Mouse (Mus musculus): ENCODE measurements around the gene Tbc1d22a. TPM values are rescaled to one million over a fixed set of nuclear protein-coding genes. Genes with fewer than 3 reads are reported as not detected.

The Tbc1d22a gene
- total RNA-seq, 1 experiment from 2014 or later = 15.7 TPM

DNA sequence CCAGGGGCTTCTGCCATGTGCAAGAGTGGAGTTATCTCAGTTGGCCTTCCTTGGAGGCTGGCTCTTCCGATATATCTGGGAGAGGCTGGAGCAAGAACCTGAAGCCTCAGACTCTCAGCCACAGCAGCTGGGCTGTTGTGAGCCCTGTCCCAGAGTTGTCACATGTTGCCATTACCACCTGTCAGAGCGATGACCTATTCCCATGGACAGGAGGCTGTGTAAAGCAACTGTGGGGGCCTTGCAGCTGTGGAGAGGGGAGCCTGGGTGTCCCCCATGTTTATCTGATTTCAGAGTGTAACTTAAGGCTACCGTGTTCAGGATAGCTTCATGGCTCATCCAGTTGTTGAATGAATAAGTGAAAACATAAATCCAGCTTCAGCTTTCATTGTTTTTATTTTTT lies 50.1 kb downstream of the Tbc1d22a start:
- no peak for ATAC-seq (replicated peaks; ENCODE audit: low read depth, poor library complexity, severe bottlenecking)

DNA sequence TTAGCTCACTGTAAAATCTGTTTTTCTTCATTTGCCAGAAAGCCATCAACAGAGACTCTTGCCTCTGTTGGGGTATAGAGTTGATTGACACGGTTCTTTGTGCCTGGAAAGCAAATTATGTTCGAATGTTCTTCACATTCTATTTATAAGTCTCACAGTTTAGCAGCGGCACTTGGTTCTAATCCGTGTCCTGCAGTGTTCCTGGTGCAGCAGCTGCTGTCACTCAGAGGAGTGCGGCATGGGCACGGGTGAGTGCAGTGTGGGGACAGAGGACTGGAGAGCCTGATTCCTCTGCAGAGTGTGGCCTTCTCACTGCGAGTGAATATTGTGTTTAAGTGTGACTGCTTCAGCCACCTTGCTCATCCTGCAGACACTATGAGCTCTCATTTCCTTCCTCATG lies 50.5 kb downstream of the Tbc1d22a start:
- ATAC-seq (replicated peaks; ENCODE audit: low read depth, poor library complexity, severe bottlenecking) = no peak

DNA sequence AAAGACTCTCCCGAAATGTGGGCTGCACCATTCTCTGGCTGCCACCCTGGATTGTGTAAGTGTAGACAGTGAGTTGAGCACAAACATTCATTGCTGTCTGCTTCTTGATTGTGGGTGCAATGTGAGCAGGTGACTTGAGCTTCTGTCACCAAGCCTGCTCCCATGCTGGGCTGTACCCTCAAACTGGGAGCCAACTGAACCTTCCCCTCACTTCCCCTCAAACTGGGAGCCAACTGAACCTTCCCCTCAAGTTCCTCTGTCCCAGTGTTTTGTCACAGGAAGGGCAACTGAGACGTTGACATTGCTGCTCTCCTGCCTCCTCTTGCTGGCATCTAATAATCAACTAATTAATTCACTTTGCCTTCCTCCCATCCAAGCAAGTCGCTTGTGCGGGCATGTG lies 52.7 kb downstream of the Tbc1d22a start:
- no peak for ATAC-seq (replicated peaks; ENCODE audit: low read depth, poor library complexity, severe bottlenecking)

DNA sequence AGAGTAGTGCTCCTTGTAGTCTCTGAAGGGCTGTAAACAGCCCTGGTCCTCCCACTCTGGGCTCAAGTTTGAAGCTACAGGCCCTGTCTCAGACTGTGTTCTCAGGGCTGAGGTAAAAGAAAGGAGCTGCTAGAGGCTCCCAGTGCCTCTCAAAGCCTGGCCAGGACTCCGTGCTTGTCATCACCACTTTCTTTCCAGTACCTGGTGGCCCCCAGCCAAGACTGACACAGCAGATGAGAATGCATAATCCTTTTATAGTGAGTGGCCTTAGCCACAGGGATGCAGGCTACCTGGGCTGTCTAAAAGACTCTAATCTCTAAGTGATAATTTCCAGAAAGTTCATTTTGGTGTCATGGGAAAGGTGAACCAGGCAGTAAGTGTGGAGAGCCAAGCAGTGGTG lies 54.3 kb downstream of the Tbc1d22a start:
- ATAC-seq (replicated peaks; ENCODE audit: low read depth, poor library complexity, severe bottlenecking) = no peak

DNA sequence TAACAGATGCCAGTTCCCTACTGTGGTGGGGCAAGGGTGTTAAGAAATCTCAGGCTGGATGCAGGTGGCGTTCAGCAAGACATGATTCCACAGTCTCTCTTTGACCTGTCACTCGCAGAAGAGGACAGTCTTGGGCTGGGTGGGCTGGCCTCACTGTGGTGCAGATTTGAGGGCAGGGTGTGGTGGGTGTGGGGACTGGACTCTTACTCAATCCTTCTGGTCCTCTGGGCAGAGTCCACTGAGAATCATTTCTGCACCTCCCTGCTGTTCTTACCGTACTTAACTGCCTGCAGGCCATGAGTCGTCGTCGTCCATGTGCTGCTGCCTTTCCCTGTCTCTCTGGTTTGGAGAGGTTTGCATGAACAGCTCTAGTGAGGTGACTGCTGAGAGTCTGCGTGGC lies 61.5 kb downstream of the Tbc1d22a start:
- no peak for ATAC-seq (replicated peaks; ENCODE audit: low read depth, poor library complexity, severe bottlenecking)

DNA sequence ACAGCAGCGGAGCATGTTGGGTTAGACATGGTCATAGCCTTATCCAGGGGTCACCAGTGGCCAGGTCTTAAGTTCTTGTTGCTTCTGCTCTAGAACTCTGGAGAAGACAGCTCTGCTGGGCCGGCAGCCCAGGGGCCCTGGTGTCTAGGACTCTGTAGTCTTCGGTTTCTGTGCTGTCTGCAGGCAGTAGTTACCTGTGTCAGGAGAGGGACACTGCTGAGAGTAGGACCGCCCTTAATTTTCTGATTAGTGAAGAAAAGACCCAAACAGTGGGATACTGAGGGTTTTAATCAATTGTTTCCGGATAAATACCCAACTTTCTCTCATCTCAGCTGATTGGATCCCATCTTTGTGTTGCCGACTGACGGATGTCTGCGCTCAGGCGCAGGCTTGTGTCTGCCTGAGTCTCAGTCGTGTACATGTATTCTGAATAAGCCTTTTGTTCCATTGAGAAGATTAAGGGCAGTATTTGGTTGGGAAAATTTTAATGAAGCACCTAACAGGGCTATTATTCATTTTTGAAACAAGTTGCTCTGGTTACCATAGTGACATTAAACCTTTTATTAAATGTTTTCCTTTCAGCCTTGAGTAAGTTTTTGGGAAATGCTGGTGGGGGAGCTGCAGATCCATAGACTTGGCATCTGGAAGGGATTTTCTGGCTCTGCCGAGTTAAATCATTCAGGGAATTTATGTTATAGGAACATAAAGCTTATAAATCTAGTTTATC lies 62.4 kb downstream of the Tbc1d22a start:
- ATAC-seq (replicated peaks; ENCODE audit: low read depth, poor library complexity, severe bottlenecking) = no peak

DNA sequence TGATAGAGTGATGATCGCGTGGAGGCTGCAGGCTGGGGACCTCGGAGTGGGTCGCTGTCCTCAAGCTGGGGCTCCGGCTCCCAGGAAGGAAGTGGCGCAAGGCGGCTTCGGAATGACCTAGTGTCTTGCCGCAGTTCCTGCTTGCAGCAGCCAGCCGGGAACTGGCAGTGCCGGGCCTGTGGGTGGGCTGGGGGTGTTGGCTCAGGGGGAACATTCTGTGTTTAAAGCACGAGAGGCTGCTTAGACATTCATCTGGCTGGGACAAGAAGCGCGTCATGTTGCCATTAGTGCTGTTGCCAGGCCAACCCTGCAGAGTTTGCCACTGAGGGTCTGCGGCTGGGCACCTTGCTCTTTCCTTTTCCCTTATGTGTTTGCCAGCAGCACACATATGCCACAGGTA lies 63.2 kb downstream of the Tbc1d22a start:
- ATAC-seq (replicated peaks; ENCODE audit: low read depth, poor library complexity, severe bottlenecking) = no peak

DNA sequence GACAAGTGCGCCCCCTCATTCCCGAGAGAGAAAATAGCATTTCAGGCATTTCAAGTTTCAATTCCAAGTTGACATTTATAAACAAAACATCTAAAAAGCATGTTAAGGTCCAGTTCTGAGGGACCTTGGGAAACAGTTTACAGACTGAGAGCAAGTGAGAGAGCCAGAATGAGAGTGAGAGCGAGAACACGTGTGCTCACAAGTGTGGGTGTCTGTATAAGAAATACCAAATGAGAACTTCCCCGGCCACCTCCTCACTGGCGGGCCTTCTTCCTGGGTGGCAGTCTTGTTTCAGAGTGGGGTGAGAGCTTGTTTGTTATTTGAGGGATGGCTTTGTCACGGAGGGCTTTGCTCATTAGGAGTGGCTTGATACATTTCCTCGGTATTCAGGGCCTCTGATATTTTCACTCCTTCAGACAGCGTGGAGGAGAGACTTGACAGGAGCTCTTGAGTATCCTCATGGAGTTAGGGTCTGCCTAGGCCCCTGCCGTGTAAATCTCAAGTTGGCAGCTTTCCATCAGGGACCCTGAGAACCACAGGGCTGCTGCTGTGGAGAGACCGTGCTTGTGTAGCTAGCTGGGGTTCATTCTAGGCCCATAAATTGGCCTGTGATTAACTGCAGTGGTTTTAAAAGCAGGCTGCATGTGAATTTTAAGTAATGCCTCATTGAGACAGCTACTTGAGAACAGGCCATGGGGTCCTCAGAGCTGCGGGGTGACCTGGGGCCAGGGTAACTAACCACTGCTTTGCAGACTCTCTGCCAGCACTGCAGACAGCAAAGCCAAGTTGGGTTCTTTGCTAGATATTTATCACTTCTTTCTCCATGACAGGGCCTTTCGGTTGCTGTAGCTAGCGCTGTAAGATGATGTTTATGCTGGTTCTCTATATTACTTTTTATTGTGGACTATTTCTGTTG lies 65.1 kb downstream of the Tbc1d22a start:
- no peak for ATAC-seq (replicated peaks; ENCODE audit: low read depth, poor library complexity, severe bottlenecking)

DNA sequence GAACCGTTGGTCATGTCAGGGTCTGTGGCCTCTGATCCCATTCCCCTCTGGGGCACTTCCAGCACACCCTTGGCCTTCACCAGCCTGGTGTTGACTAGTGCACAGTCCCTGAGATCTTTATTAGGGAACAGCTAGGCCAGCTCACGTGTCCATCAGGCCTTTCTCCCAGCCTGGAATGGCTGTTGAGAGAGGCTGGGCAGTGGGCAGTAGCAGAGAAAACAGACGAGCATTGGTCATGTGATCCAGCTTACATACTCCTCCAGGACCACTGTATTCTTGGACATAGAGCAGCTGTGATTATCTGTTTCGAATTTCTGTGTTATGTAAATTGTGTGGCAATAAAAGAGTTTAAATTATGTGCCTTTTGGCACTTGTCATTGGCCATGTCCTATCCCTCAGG lies 65.9 kb downstream of the Tbc1d22a start:
- no peak for ATAC-seq (replicated peaks; ENCODE audit: low read depth, poor library complexity, severe bottlenecking)

DNA sequence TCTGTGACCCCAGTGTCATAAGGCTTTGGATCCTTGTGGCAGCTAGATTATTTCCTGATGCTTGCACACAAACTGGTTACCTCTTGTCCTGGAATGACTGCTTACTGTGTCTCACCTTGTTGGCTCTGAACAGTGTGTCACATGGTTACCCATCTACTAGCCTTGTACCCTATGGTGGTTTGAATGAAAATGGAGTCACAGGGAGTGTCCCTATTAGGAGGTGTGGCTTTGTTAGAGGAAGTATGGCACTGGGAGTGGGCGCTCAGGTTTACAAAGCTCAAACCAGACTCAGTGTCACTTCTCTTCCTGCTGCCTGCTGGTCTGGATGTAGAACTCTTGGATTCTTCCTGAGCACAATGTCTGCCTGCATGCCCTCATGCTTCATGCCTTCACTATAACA lies 69.0 kb downstream of the Tbc1d22a start:
- ATAC-seq (replicated peaks; ENCODE audit: low read depth, poor library complexity, severe bottlenecking) = no peak

DNA sequence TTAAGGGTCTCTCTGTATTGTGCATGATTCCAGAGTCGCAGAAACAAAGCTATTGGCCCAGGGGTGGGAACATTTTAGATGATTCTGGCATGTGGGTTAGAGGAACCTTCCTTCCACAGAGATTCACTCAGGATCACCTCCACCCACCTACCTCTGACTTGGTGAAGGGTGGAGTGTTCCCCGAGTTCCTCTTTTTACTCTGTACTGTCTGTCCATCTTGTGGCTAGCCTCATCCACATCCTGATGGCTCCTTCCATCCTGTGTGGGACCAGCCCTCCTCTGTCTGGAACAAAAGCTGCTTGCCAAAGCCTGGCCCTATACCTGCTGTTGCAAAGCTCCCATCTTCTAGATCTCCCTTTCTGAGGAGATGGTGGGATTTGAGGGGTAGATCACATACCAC lies 71.0 kb downstream of the Tbc1d22a start:
- ATAC-seq (replicated peaks; ENCODE audit: low read depth, poor library complexity, severe bottlenecking) = peak; percentile 90

DNA sequence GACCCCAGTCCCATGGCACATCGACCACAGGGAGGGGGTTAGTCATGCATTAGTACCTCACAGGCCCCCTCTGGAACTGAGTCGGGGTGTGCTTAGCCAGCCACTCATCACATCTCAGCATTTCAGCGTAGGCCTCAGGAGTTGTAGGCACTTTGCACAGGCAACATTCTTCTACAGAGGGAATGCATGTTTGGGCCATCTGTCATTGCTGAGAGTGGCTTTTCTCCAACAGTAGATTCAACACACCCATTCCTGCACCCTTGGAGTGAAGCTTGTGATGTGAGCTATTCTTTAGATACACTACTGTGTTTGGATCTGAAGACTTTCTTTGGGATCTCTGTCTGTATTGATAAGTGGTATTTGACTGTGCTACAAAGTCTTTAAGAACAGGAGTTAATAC lies 75.8 kb downstream of the Tbc1d22a start:
- ATAC-seq (replicated peaks; ENCODE audit: low read depth, poor library complexity, severe bottlenecking) = no peak

DNA sequence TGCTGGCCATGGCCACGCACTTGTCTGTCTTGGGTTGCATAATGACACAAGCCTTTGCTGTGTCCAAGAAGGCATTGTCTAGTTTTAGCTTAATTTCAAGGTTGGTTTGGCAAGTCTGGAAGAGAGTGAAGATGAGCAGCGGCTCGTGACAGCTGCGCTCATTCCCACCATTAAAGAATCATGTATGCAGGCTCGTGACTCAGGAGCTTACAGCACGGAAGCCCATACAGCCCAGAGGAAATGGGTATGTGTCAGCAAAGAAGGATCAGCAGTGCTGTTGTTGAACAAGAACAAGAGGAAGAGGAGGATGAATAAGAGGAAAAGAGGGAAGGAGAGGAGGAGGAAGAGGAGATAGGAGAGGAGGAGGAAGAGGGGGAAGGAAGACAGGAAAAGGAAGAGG lies 78.0 kb downstream of the Tbc1d22a start:
- no peak for ATAC-seq (replicated peaks; ENCODE audit: low read depth, poor library complexity, severe bottlenecking)

DNA sequence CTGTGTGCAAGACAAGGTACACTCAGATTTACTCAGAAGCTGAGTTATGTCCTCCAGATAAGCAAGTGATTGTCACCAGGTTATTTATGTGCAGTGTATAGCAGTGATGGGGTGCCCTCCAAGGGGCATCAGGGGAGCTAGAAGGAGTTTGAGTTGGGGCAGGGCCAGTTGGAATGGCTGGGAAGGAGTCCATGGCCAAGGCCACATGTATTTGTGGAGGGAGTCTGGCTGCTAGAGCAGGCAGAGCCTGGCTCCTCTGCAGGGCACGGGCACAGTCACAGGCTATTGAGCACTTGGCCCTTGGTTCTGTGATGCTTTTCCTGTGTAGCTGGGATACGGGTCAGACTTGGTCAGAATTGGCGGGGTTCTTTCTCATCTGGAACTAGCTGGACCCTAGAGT lies 80.2 kb downstream of the Tbc1d22a start:
- no peak for ATAC-seq (replicated peaks; ENCODE audit: low read depth, poor library complexity, severe bottlenecking)

DNA sequence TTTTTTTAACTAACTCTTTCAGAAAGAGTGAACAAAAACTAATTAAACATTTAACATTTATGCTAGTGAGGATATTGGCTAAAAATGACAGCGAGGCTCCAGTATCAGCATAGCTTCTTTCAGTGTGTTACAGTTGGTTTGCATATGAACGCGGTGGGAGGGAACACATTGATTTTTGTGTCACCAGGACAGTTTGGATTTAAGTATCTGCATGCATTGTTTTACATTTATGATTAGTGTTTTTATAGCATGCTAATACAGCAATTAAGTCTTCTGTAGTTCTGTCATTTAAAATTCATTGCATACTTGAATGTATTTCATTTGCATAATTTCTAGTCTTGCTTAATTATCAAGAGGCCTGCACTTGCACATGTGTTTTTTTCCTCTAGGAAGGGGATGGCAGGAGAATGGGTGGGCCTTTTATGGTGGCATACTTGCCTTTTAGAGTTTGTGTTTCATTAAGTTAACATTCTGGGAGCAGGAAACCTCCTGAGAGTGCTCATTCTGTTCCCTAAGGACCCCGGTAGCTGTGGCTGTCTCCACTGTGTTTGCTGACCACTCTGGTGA lies 81.5 kb downstream of the Tbc1d22a start:
- ATAC-seq (replicated peaks; ENCODE audit: low read depth, poor library complexity, severe bottlenecking) = no peak

DNA sequence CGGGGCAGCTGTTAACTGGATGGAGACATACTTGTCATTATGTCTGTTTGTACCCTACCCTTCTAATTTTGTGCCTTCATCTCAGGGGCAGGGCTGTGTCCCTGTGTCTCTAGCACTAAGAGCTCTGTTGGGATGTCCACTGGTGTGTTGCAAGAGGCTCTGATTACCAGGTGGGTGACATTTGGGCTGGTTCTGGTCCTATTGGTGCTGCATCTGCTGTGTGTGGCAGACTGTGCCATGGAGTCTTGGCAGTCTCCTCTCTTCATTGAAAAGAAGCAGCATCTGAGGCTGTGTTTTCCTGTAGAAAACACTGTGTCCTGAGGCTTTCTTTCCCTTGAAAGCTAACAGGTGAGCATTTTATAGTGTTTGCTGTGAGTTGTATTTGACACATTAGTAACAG lies 83.0 kb downstream of the Tbc1d22a start:
- ATAC-seq (replicated peaks; ENCODE audit: low read depth, poor library complexity, severe bottlenecking) = no peak

DNA sequence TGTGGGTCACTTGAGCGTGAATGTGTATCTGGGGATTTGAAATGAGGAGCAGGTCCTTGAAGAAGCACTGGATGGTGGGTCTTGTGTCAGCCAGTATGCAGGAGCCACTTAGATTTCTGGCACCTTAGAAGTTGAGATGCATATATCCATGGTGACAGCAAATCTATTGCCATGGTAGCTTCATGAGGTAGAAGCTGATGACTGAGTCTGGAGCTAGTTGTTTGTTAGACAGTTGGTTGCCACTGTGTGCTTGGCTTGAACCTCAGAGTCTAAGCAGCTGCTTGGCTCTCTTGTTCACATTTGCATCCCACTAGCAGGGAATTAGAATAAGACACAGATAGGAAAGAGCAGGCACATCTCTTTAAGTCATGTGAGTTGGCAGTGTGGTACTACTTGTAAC lies 89.6 kb downstream of the Tbc1d22a start:
- no peak for ATAC-seq (replicated peaks; ENCODE audit: low read depth, poor library complexity, severe bottlenecking)

DNA sequence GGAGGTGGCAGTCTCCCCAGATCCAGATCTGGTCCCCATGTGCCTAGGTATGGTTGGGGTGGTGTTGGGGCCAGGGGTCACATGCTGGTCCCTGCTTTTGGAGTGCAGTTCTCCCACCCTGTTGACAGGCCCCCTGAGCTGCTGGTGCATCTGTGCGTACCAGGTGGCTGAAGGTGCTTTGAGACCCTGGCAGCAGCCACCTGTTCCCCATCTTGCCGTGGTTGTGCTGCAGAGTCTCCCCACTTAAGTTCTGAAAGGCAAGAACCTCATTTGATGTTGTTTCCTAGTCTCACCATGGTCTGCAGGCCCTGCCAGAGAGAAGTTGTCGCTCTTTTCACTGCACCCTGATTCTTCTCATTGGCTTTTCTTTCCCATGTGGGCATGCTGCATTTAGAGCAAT lies 90.6 kb downstream of the Tbc1d22a start:
- no peak for ATAC-seq (replicated peaks; ENCODE audit: low read depth, poor library complexity, severe bottlenecking)

DNA sequence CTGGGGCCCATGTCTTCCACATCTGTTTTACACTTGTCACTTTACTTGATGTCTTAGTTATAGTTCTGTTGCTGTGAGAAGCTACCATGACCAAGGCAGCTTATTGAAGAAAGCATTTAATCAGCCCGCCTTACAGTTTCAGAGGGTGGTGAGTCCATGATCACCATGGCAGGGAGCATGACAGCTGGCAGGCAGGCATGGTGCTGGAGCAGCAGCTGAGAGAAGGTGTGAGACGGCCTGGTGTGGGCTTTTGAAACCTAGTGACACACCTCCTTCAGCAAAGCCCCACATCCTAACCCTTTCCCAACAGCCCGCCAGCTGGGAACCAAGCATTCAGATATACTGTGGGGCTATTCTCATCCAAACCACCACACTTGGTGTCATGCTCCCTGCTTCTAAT lies 91.0 kb downstream of the Tbc1d22a start:
- ATAC-seq (replicated peaks; ENCODE audit: low read depth, poor library complexity, severe bottlenecking) = no peak

DNA sequence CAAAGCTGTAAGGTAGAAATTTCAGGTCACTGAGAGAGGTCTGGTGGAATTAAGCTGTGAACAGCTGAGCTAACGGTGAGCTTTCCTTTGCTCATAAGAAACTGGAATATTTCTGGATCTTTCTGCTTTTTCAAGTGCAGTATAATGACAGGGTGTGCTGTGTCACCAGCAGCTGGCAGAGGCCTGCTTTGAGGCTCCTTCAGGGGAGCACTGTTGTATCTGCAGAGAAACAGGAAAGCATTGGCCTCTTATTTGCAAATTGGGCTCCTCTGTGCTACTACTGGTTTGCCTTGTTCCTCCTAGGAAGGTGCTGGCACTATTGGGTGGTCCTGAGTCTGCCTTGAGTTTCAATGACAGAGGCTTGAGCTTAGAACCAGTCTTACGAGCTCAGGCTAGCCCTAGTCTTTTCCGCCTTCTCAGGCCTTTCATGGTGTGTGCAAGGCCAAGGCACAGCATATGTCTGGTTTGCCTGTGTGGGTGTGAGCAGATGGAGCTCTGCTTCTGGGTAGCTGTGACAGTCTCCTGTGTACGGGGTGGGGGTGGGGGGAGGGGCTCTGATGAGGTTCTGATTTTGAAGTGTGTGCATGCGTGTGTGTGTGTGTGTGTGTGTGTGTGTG lies 95.1 kb downstream of the Tbc1d22a start:
- no peak for ATAC-seq (replicated peaks; ENCODE audit: low read depth, poor library complexity, severe bottlenecking)
